Mouse (Mus musculus): ENCODE results near the gene Radil.

GRCm38 (mm10) chr5:142463461-142464454 lies 87.1 kb downstream of the Radil start, which contains the start of gene Ap5z1:
- peak; percentile 91; the same call in 1 of the 2 replicates for TF ChIP-seq POLR2A (IDR thresholded peaks at IDR 0.05; ENCODE audit: borderline replicate concordance, extremely low read depth, low read depth, low read length)
- TF ChIP-seq CTCF (IDR thresholded peaks at IDR 0.05; ENCODE audit: insufficient read depth, low read length) = no peak
